Mouse (Mus musculus): ENCODE results near the gene Dnaic1.
"Not testable (repeated sequence)": the region's sequence is repeated elsewhere in the genome, so short reads cannot be mapped to it uniquely, and the experiment has no call there.

The Dnaic1 gene

DNA sequence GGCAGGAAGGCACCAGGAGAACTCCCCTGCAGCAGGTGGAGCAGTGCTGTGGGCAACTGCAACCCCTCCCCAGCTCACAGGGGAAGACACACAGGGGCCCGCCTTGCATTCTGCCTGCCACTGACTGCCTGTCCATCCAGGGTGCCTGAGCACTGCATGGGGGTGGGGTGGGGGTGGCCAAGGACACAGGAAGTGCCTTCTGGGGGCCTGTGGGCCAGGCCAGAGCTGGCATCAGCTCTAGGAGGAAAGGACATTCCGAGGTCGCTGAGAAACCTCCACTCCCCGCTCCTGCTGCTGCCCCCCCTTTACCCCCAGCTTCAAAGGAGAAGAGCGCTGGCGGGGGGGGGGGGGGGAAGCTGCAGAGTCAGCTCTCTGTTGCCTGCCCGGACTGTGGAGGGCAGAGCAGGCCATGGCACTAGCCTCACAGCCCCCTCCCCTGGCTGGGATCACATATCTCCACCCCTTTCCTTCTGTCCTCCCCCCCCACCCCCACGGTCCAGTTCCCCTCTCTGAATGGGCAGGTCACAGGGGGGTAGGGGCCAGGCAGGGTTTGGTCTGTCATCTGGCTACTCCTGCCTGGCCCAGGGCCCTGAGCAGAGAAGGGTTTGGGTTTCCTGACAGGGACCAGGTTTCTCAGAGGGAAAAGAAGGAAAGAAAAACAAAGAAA is 95.6 kb downstream of the Dnaic1 start:
- no peak for DNase-seq (ENCODE audit: low spot score)

DNA sequence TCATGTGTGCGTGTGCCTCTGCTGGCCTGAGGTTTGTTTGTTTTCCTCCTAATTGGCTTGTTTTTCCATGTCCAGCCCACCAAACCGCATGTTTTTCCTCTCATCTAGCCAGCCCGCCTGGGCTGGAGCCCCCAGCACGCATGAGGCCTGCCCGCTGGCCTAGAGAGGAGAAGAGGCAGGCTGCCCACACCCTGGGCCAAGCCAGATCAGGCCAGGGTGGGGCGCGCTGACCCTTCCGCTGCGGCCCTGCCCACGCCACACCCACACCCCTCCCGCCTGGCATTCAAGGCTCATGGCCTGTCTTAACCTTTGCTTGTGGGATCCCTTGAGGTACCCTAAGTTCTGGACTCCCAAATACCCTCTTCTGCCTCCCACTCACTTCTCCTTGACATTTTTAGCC is 97.1 kb downstream of the Dnaic1 start:
- no peak for DNase-seq (ENCODE audit: low spot score)

DNA sequence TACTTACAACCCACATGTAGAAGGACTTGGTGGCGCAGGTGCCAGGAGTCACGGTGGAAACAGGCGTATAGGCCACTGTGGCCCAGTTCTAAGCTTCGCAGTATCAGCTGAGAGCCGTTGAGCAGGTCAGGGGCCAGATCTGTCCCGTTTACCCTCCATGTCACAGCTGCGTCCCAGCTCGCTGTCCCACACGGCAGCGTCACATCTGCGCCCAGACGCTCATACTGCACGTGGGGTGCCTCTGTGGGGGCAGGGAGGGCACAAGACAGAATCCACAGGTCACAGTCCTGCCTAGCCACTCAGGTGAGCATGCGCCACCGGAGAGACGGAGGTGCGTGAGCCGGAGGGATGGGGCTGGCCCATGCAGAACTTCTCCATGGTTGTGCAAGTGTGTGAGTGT is 101.3 kb downstream of the Dnaic1 start:
- DNase-seq (ENCODE audit: low spot score): no peak

DNA sequence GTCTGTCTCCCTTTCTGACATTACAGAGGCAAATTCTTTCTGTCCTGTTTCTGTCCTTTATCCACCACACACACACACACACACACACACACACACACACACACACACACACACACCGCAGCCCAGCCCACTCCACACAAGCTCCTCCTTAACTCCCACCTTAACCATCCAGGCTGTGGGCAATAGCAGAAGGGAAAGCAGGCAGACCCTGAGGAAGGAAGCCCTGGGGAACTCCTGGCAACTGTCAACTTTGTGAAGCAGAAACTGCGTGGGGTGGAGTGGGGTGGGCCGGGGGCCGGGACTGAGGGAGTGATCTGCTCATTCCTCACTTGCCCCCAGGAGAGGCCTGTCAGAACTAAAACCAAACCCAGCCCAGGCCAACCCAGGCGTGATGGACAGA is 101.9 kb downstream of the Dnaic1 start:
- no peak for DNase-seq (ENCODE audit: low spot score)

DNA sequence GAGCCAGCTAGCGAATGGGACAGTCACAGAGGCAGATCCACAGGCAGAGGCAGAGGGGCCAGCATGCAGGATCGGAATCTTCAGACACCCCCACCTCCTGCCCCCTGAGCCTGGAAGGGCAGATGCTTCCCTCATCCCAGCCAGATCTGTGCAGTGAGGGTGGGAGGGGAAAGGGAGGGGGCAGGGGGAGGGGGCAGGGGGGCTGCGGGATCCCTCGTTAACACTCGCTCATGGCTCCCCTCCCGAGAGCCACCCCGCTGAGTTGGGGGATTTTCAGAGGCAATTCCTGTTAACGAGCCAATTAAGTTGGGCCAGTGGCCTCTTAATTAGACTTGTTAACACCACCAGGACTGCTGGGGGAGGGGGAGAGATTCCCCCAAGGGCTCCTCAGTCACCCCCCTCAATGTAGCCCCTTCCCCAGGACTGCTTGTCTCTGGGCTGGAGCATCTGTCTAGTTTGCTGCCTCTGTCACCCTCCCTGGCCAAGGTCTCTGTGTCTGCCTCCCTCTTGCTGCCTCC is 102.4 kb downstream of the Dnaic1 start:
- no peak for DNase-seq (ENCODE audit: low spot score)

DNA sequence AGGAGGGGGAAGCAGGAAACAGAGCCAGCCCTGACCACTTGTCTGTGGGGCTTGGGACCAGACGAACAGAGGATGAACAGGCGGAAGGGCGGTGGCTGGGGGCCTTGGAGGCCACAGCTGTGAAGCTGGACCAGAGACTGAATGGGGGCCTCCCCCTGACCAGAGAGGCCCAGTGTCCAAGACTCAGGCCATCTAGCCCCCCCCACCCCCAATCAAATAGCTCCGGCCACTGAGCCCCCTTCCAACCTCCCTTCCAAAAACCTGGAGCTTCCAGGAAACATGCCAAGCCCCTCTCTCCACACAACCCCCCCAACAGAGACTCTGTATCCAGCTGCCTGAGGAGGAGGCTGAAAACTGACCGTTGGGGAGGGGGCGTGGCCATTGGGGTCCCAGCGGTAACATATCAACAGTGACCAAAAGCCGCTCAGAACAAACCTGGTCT is 103.0 kb downstream of the Dnaic1 start:
- no peak for DNase-seq (ENCODE audit: low spot score)

DNA sequence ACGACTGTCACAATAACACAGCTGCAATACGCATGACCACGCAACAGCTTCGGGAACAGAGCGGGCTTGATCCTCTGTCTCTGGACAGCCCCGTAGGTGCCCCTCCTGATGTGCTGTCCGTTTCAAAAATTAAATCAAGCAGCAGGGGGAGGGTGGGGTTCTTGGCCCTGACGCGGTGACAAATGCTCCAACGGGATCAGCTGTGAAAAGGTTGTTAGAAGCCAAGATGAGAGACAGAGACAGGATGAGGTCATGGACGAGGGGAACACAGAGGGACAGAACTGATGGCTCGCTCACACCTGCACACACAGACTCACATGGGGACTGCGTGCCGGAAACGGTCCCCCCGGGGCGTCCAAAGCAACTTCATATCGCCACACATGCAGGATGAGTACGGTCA is 103.6 kb downstream of the Dnaic1 start:
- DNase-seq (ENCODE audit: low spot score): no peak

DNA sequence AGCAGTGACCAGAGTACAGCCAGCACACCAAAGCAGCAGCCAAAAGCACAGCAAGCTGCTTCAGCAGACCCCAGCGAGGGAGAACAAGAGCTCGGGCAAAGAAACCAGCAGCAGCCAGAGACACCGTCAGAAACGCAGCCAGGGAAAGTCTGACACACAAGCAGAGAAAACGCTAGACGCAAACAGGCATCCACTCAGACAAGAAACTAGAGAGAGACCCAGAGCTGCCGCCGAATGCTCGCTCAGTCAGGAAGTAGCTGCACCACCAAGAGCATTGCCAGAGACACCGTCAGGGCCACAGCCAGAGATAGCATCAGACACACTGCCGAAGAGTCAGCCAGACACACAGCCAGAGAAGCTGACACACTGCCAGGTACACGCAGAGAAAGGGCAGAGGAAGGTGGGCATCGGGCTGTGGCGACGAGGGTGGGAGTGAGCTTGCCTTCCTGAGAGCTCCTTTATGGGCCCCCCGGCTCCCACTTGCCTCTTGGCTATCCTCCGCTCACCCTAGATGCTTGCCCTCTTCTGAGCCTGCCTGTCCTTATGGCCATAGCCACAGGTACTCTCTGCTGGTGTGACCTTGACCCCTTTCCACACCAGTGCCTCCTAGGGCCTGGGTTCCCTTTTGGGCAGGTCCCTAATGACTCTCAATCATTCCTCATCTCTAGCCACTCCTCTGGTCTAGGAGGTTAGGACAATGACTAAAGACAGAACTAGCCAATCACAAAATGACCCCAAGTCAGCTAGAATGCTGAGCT is 106.9 kb downstream of the Dnaic1 start:
- DNase-seq (ENCODE audit: low spot score): no peak

DNA sequence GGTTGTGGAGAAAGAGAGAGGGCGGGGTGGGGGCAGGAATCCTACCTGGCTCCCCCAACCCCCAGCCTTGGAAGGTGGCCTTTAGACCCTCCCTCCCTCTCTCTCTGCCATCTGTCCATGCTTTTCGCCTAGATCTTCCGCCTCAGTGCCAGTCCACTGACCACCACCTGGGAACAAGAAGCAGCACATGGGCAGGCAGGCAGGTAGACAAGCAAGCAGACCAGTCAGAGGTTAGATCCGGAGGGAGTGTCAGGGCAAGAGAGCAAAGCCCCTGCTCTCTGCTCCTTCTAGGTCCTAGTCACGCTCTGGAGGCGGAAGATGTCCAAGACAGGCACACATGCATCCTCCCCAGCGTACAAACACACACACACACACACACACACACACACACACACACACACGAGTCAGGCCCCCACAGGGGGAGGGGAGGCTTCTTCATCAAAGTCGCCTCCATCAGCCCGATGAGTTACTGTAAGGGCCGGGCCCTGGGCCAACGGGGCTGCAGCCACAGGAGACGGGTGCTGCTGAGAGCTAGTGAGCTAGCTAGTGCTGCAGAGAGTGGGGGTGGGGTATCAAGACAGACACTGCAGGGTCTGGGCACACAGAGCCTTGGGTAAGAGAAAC is 107.5 kb downstream of the Dnaic1 start:
- DNase-seq (ENCODE audit: low spot score): no peak

DNA sequence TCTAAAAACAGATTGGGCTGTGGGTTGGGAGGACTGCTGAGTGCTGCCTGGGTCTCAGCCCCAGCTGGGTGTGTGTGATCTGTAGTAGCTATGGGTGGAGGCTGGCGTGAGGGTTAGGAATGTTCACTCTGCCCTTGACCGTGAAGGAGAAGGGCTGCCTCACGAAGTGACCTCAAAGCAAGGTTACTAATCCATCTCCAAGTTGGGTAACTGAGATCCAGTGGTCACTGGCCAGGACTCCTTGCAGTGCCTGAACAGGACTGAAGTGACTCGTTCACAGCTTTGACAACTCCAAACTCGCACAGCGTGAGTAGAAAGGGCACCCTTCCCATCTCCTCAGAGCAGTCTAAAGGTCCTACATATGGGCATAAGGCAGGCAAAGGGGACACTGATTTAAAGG is 109.3 kb downstream of the Dnaic1 start:
- no peak for DNase-seq (ENCODE audit: low spot score)

DNA sequence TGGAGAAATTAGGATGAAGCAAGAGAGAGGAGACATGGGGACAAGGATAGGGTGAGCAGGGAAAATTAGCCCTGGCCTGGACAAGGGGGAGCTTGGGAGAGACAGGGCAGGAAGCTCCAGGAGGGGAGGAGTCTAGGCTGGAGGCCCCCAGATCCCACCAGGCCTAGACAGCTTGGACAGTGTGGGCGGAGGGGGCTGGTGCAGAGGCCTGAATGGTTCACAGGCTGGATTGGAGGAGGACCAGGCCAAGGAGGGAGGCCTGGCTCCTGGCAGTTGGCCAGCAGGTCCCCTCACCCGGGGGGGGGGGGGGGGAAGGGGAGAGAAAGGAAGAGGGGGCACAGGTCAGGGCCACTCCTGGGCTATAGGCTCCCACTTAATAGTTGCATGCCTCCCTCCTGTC is 109.7 kb downstream of the Dnaic1 start:
- no peak for DNase-seq (ENCODE audit: low spot score)

DNA sequence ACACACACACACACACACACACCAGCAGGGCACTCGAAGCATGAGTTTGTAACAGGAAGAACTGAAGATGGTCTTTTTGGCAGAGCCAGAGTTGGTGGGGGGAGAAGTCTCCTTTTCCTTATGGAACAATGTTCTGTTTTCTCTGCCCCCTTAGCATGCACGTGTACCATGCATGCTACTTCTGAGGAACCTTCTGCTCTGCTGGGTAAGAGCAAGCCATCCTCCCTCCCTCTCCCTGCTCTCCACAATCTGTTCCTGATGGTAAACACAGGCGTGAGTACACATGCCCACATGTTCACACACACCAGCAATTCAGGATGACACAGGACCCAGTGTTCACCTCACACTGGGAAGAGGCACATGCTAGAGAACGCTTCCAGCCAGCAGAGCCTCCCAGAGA is 111.6 kb downstream of the Dnaic1 start:
- DNase-seq (ENCODE audit: low spot score): no peak

DNA sequence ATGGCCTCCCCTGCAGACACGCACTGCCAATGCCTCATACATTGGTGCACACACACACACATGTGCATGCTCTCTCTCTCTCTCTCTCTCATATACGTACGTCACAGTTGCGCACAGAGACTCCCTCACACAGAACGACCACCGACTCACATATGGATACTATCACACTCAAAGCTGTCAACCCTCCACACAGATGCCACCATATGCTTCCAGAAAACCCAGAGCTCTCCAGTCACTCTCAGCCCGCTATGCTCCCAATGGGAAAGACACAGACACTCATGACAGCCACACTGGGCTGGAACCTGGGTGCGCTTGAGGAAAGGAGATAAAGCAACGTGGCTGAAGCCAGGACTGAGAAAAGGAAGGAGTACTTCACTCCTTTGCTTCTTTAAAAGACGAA is 112.4 kb downstream of the Dnaic1 start:
- DNase-seq (ENCODE audit: low spot score): no peak

DNA sequence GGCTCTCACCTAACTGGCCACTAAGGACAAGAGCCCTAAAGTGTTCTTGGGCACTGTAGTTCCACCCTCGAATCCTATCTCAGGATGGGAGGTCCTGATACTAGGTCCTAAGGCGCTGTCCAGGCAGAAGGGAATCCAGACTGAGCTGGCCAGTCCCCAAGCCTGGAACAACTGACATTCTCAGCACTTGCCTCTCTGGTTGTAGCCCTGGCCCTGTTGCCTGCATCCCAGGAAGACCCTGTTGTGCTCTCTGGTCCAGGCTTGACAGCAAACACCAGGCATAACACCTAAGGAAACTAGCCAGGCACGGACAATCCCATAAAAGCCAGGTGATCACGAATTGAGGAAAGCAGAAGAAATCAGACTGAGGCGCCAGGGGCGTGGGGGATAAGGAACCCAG is 113.2 kb downstream of the Dnaic1 start:
- DNase-seq (ENCODE audit: low spot score): no peak

DNA sequence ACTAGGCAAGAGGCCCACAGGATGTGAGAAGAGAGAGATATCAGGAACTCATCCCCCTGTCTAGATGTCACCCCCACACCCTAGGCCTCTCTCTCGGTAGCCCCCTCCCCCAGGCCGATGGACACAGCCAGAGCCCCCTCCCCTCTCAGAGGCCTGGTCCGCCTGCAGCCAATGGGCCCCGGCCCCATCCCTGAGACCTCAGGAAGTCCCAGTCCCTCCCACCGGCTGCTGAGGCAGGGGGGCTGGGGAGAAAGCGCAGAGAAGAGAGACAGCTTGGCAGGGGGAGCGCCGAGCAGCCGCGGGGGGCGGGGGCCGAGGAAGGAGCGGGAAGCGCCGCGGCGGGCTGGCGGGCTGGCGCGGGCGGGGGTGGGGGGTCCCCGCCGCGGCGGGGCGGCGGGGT is 113.7 kb downstream of the Dnaic1 start:
- not testable (repeated sequence) for DNase-seq (ENCODE audit: low spot score)

DNA sequence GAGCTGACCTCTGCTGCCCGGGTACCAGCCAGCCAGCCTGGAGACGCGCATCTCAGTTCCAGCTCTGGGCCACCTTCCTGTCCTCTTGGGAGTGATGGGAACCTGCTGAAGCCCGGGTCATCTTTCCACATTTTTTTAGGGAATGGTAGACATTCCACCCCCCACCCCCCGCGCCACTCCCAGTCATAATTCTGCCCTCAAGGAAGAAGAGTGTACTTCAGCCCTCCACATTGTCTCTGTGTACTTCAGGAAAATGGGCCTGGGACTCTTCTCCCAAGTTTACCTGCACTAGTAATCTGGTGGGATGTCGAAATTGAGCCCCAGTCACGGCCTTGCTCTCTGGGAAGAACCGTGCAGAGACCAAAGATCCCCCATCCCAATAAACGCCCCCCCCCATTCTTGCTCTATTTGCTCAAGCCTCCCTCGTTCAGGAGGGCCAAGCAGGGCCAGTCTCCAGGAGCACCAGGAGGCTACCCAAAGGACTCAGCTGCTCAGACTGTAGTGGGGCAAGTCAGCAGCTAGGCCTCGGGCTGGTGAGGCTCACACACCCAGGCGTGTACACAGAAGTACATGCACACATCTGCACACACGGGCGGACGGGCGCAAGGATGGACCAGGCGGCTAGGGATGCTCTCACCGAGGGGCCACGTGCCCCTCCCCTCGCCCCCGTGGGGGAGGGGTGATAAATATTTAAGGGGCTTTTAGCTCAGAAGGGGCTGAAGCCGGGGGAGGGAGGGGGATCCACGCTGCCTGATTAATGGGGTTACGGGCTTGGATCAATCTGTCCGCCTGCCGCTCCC is 114.8 kb downstream of the Dnaic1 start:
- not testable (repeated sequence) for DNase-seq (ENCODE audit: low spot score)

DNA sequence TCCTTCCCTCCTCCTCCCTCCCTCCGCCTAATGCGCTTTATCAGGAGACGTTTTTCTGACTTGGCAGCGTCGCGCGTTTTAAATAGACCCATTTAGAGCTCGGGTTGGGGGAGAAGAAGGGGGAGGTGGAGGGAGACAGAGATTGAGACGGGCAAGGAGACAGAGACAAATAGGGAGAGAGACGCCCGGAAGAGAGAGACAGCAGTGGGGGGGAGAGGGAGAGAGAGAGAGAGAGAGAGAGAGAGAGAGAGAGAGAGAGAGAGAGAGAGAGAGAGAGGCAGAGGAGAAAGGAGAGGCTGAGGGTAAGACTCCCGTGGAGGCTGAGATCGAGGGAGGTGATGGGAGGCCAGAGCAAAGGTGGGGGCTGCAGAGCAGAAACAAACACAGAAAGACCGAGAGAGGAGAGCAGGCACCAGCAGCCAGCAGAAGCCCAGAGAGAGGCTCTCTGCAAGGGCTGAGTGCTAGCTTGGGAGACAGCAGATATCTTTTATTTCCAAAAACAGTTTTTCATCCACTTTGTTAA is 115.4 kb downstream of the Dnaic1 start:
- not testable (repeated sequence) for DNase-seq (ENCODE audit: low spot score)

DNA sequence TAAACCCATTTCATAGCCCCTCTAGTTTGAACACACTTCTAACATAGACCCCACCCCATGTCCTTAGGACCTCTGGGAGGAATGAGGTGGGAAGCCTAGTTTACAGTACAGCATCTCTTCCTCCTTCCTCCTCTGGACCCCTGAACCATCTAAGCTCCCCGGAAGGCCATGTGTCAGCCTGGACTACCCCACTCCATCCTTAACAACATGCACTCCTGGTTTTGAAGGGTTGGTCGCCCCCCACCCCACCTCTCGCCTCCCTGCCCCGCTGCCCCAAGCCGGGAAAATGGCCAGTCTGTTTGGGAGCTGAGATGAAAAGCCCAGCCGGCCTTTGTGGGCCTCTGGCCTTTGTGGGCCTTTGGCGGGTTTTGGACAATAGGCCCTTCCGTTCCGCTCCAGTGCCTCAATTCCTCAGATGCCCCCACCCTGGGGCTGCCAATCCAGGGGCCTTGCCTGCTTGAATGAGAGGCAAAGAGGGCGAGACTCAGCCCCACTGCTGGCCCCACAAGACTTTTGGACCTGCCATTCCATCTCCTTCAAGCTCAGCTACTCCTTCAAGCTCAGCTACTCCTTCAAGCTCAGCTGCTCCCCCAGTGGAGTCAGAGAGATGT is 116.4 kb downstream of the Dnaic1 start:
- not testable (repeated sequence) for DNase-seq (ENCODE audit: low spot score)
